Mouse (Mus musculus) forebrain, embryonic 15.5 days (tissue): ENCODE data around the gene Rbm7. TPM values are rescaled to one million over a fixed set of nuclear protein-coding genes. Genes with fewer than 3 reads are reported as not detected.
"Not testable (repeated sequence)": the region's sequence is repeated elsewhere in the genome, so short reads cannot be mapped to it uniquely, and the experiment has no call there.

ENCODE experiments used
- ATAC-seq: fragments of 200-750 bp; cut with Nextera tagmentation; replicated peaks from 2 replicates; pipeline ENCODE4 v1.8.0; 2017; ENCODE audit warnings: mild to moderate bottlenecking, moderate TSS enrichment, moderate library complexity
- H3K27ac ChIP-seq: fragments of 300-500 bp; sonication (generic); replicated peaks from 2 replicates; pipeline ENCODE4 v1.5.1; 2015; ENCODE audit warnings: mild to moderate bottlenecking, inconsistent platforms
- H3K27me3 ChIP-seq: fragments of 300-500 bp; sonication (generic); 2 replicates; pipeline ENCODE4 v1.6.1; 2015; ENCODE audit warnings: inconsistent platforms
- H3K36me3 ChIP-seq: fragments of 300-500 bp; sonication (generic); 2 replicates; pipeline ENCODE4 v1.6.1; 2015; ENCODE audit warnings: mild to moderate bottlenecking, inconsistent platforms
- H3K4me1 ChIP-seq: fragments of 300-500 bp; sonication (generic); 2 replicates; pipeline ENCODE4 v1.6.1; 2015; ENCODE audit warnings: inconsistent platforms
- H3K4me2 ChIP-seq: fragments of 300-500 bp; sonication (generic); replicated peaks from 2 replicates; pipeline ENCODE4 v1.6.1; 2015; ENCODE audit warnings: mild to moderate bottlenecking, inconsistent platforms
- H3K4me3 ChIP-seq: fragments of 300-500 bp; sonication (generic); 2 replicates; pipeline ENCODE4 v1.5.1; 2015; ENCODE audit warnings: mild to moderate bottlenecking, inconsistent platforms
- H3K9ac ChIP-seq: fragments of 300-500 bp; sonication (generic); replicated peaks from 2 replicates; pipeline ENCODE4 v1.6.1; 2015; ENCODE audit warnings: mild to moderate bottlenecking, inconsistent platforms
- H3K9me3 ChIP-seq: fragments of 300-500 bp; sonication (generic); 2 replicates; pipeline ENCODE4 v1.6.1; 2016; ENCODE audit warnings: inconsistent platforms
- WGBS: fragments of 180-500 bp; shearing (Covaris S2); methylation state at CpG from one replicate; pipeline ENCODE4 v1.1.7; 2015; ENCODE audit warnings: mixed read lengths; 5-methylcytosine and 5-hydroxymethylcytosine counted together
- polyA plus RNA-seq: library from polyadenylated mRNA; unstranded; fragments of >200 nt; fragmentation: Nextera tagmentation; extraction: Ambion mirVana; gene quantifications from 2 replicates; pipeline ENCODE4 v1.2.1, GENCODE M21; 2015

Rbm7 gene
- 104 and 105 TPM in 2 replicates for polyA plus RNA-seq

GRCm38 (mm10) chr9:48494817-48495547 is at the start of gene Rbm7, which contains the start of gene Gm5617:
TSS of gene Rbm7 (minus strand) at chr9:48495299.
TSS of gene Gm5617 (plus strand) at chr9:48495442.
- H3K4me3 ChIP-seq, result peak within 1 kb of the TSS; percentile 70
- H3K27ac ChIP-seq, result peak within 1 kb of the TSS; percentile 86
- H3K4me2 ChIP-seq, result peak within 1 kb of the TSS; percentile 78
- peak; percentile 100 for ATAC-seq
- no peaks in the 10 kb centered on the region for H3K9me3 ChIP-seq
- under 1% methylated on average over 71 of the region's 72 CpGs for WGBS
- peaks cover 29% of the 10 kb centered on the region for H3K36me3 ChIP-seq
- no peaks in the 10 kb centered on the region for H3K27me3 ChIP-seq
- peaks cover 21% of the 10 kb centered on the region for H3K4me1 ChIP-seq
- H3K9ac ChIP-seq, result peak within 1 kb of the TSS; percentile 80

GRCm38 (mm10) chr9:48538688-48539087 is 43.6 kb upstream of the Rbm7 start:
- H3K4me3 ChIP-seq, result peak overlapping the region; percentile 24
- peaks cover 5% of the 10 kb centered on the region; the same call in 1 of the 2 replicates for H3K9me3 ChIP-seq
- peak overlapping the region; percentile 36 for H3K9ac ChIP-seq
- peak overlapping the region; percentile 65; the same call in 1 of the 2 replicates for H3K27ac ChIP-seq
- no peaks in the 10 kb centered on the region for H3K36me3 ChIP-seq
- peak overlapping the region; percentile 48 for H3K4me2 ChIP-seq
- H3K4me1 ChIP-seq, result peaks cover 9% of the 10 kb centered on the region
- 8% methylated on average over 12 of the region's 12 CpGs for WGBS
- no peaks in the 10 kb centered on the region for H3K27me3 ChIP-seq
- peak; percentile 32; the same call in 1 of the 2 replicates for ATAC-seq

GRCm38 (mm10) chr9:48538044-48538645 is 43.0 kb upstream of the Rbm7 start:
- no peaks in the 10 kb centered on the region for H3K36me3 ChIP-seq
- WGBS, result under 1% methylated on average over 17 of the region's 17 CpGs
- no peaks in the 10 kb centered on the region for H3K27me3 ChIP-seq
- H3K27ac ChIP-seq, result peak overlapping the region; percentile 65
- peak overlapping the region; percentile 24 for H3K4me3 ChIP-seq
- peaks cover 5% of the 10 kb centered on the region; the same call in 1 of the 2 replicates for H3K9me3 ChIP-seq
- H3K4me2 ChIP-seq, result peak overlapping the region; percentile 48
- H3K9ac ChIP-seq, result peak overlapping the region; percentile 36
- peaks cover 9% of the 10 kb centered on the region for H3K4me1 ChIP-seq
- peak; percentile 57; the same call in 1 of the 2 replicates for ATAC-seq

- 23% methylated on average over 1 of the region's 1 CpGs for WGBS
- H3K9ac ChIP-seq, H3K27me3 ChIP-seq, H3K27ac ChIP-seq, H3K9me3 ChIP-seq, ATAC-seq, H3K4me3 ChIP-seq, H3K36me3 ChIP-seq, H3K4me1 ChIP-seq: not testable (repeated sequence)
- H3K4me2 ChIP-seq, result peak overlapping the region; percentile 48; the same call in 1 of the 2 replicates
Observed at GRCm38 (mm10) chr9:48537616-48538015, 42.5 kb upstream of the Rbm7 start.

GRCm38 (mm10) chr9:48536414-48536813 is 41.3 kb upstream of the Rbm7 start:
- H3K9me3 ChIP-seq, result no peaks in the 10 kb centered on the region
- H3K4me3 ChIP-seq, result no peak overlapping the region
- no peaks in the 10 kb centered on the region for H3K36me3 ChIP-seq
- 67% methylated on average over 1 of the region's 1 CpGs for WGBS
- no peaks in the 10 kb centered on the region for H3K27me3 ChIP-seq
- no peak for ATAC-seq
- no peak overlapping the region for H3K4me2 ChIP-seq
- H3K4me1 ChIP-seq, result peaks cover 9% of the 10 kb centered on the region
- H3K27ac ChIP-seq, result no peak overlapping the region
- no peak overlapping the region for H3K9ac ChIP-seq

- ATAC-seq, result no peak
- H3K4me1 ChIP-seq, result no peaks in the 10 kb centered on the region
- 92% methylated on average over 2 of the region's 2 CpGs for WGBS
Observed at GRCm38 (mm10) chr9:48532730-48533129, 37.6 kb upstream of the Rbm7 start.

GRCm38 (mm10) chr9:48532203-48532602 is 37.1 kb upstream of the Rbm7 start:
- Histone ChIP-seq H3K9me3 (no peaks in the 10 kb centered on the region), H3K27ac (no peak overlapping the region), H3K27me3 (no peaks in the 10 kb centered on the region), H3K36me3 (no peaks in the 10 kb centered on the region), H3K4me3 (no peak overlapping the region), H3K9ac (no peak overlapping the region), H3K4me1 (no peaks in the 10 kb centered on the region), H3K4me2 (no peak overlapping the region)
- WGBS, result 60% methylated on average over 3 of the region's 3 CpGs
- ATAC-seq, result no peak

More at GRCm38 (mm10) chr9:48532730-48533129, 37.6 kb upstream of the Rbm7 start:
- H3K27ac ChIP-seq, result no peak overlapping the region
- no peaks in the 10 kb centered on the region for H3K36me3 ChIP-seq
- H3K9me3 ChIP-seq, result no peaks in the 10 kb centered on the region
- no peaks in the 10 kb centered on the region for H3K27me3 ChIP-seq
- no peak overlapping the region for H3K4me2 ChIP-seq
- no peak overlapping the region for H3K4me3 ChIP-seq
- H3K9ac ChIP-seq, result no peak overlapping the region

- WGBS, result 86% methylated on average over 4 of the region's 4 CpGs
Observed at GRCm38 (mm10) chr9:48531294-48531693, 36.2 kb upstream of the Rbm7 start.

GRCm38 (mm10) chr9:48526520-48526919 is 31.4 kb upstream of the Rbm7 start:
- Histone ChIP-seq H3K9me3 (no peaks in the 10 kb centered on the region), H3K27ac (no peak overlapping the region), H3K9ac (no peak overlapping the region), H3K4me2 (no peak overlapping the region), H3K27me3 (no peaks in the 10 kb centered on the region), H3K4me1 (no peaks in the 10 kb centered on the region), H3K4me3 (no peak overlapping the region), H3K36me3 (no peaks in the 10 kb centered on the region)
- ATAC-seq, result no peak
- WGBS, result 92% methylated on average over 4 of the region's 4 CpGs

More at GRCm38 (mm10) chr9:48531294-48531693, 36.2 kb upstream of the Rbm7 start:
- H3K9ac ChIP-seq, result no peak overlapping the region
- H3K27me3 ChIP-seq, result no peaks in the 10 kb centered on the region
- no peak overlapping the region for H3K4me2 ChIP-seq
- no peak for ATAC-seq
- H3K4me3 ChIP-seq, result no peak overlapping the region
- no peaks in the 10 kb centered on the region for H3K9me3 ChIP-seq
- no peaks in the 10 kb centered on the region for H3K4me1 ChIP-seq
- H3K27ac ChIP-seq, result no peak overlapping the region
- H3K36me3 ChIP-seq, result no peaks in the 10 kb centered on the region

GRCm38 (mm10) chr9:48525566-48525965 is 30.5 kb upstream of the Rbm7 start:
- no peak overlapping the region for H3K27ac ChIP-seq
- no peak for ATAC-seq
- H3K4me2 ChIP-seq, result no peak overlapping the region
- 24% methylated on average over 1 of the region's 1 CpGs for WGBS
- H3K36me3 ChIP-seq, result no peaks in the 10 kb centered on the region
- H3K4me3 ChIP-seq, result no peak overlapping the region
- no peaks in the 10 kb centered on the region for H3K4me1 ChIP-seq
- H3K9me3 ChIP-seq, result no peaks in the 10 kb centered on the region
- H3K9ac ChIP-seq, result no peak overlapping the region
- H3K27me3 ChIP-seq, result no peaks in the 10 kb centered on the region

- H3K4me3 ChIP-seq, H3K9ac ChIP-seq, H3K36me3 ChIP-seq, H3K27ac ChIP-seq, H3K27me3 ChIP-seq, H3K9me3 ChIP-seq, ATAC-seq, H3K4me2 ChIP-seq: not testable (repeated sequence)
- 44% methylated on average over 4 of the region's 7 CpGs for WGBS
- H3K4me1 ChIP-seq, result peaks cover 16% of the 10 kb centered on the region; the same call in 1 of the 2 replicates
Observed at GRCm38 (mm10) chr9:48520405-48520804, 25.3 kb upstream of the Rbm7 start.
